Mouse (Mus musculus) cerebellum, adult 11-12 months (tissue): ENCODE measurements around the gene Prok1.
A peak's percentile ranks its signal among the peaks of the same experiment; 100 is the strongest.

Source experiments
- DNase-seq: peaks from one replicate; pipeline ENCODE4 v3.0.0; 2022

Gene Prok1

DNA sequence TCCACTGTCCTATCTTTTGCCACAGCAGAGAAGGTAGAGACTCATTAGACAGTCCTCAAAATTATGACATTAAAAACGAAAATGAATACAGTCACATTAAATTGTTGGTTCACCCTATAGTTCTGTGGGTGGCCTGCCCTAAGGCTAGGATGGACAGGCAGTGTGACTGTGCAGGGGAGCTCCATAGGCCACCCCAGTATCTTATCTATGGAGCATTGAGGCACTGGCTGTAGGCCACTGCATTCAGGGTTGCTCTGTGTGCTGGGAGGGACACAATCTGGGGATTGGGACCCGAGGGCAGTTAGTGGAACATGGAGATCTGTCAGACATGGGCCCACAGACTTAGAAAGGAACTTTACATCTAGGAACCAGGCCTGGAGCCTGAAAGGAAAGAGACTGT lies 5.6 kb downstream of the Prok1 start:
- no peak for DNase-seq

DNA sequence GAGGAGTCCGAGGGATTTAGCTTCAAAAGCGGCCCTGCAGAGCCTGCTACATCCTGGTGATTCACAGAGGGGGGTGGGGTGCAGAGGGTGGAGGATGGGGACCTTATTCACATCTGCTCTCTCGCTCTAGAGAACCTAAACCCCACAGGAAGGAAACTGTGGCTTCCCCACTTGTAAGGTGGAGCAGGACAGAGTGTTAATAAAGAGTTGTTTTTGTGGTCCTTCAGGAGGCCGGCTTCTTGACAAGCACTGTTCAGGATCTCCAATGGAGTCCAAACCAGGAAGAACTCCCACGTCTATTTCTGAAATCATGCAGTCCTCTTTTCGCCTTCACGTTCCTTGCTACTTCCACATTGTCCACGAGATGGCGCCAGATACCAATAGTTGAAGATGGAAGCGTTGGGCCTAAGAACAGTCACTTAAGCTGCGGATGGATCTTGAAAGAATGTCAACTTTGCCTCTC lies 6.1 kb downstream of the Prok1 start:
- peak; percentile 43 for DNase-seq

- DNase-seq, result no peak
Observed at GRCm38 (mm10) chr3:107231202-107231601, 8.3 kb downstream of the Prok1 start.

DNA sequence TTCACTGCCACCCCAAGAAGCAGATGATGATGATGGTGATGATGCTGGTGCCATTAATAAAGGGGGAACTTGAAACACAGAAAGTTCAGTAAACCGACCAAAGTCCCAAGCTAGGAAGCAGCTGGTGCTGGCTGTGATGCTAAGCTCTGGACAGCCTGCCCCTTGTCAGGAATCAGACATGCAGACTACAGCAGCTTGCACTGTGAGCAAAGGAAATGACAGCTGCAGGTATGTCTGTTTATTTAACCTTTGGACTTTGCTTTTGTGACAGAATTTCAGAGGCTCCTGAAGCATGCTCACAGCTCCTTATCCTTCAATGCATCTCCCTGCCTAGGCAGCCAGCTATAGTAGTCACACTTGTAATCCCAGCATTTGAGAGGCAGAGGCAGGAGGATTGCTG lies 9.0 kb downstream of the Prok1 start, which contains the start of gene A630076J17Rik:
TSS of gene A630076J17Rik (plus strand) at position 88 of the 400 bp plus-strand sequence.
- no peak for DNase-seq

DNA sequence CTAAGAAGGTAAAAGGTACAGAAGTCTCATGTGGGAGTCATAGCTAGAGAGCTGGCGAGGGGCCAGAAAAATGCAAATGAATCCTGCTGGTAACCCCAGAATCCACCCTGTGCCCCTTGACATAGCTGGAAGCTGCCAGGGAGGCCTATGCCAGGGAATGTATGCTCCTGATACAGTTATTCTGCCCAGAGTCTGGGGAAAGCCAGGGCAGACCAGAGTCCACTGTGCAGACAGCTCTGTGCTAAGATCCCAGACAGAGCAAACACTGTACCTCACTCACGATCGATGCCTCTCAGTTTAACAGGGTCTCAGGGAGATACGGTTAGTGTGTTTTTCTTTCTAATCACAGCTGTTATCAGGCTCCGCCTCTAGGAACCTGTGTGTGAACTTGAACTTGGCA lies 9.7 kb downstream of the Prok1 start:
- DNase-seq, result no peak

DNA sequence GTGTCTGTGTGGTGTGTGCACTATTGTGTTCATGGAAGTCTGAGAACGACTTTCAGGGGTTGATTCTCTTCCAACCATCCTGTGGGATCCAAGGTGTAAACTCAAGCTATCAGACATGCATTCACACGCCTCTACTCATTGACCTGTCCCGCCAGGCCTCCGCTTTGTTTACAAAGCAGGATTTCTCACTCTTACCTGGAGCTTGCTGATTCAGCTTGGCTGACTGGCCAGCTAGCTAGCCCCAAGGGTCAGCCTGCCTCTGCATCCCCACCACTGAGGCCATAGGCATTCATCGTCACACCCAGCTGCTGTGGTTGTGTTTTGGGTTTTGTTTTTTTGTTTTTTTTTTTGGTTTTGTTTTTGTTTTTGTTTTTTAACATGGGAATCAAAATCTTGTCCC lies 10.3 kb downstream of the Prok1 start:
- no peak for DNase-seq

DNA sequence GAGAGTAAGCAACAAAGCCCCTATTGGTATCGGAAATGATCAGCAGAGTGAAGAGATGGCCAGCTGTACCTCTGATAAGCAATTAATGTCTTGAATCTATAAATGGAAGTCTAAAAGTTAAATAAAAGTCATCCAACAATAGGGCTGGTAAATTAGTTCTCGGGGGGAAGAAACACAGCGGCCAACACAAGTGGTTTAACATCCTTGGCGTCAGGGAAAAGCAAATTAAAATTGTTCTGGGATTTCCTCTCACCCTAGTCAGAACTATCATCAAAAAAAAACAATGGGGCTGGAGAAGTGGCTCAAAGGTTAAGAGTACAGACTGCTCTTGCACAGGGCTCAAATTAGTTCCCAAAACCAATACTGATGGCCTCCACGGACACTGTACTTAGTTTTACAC lies 13.7 kb downstream of the Prok1 start:
- no peak for DNase-seq

DNA sequence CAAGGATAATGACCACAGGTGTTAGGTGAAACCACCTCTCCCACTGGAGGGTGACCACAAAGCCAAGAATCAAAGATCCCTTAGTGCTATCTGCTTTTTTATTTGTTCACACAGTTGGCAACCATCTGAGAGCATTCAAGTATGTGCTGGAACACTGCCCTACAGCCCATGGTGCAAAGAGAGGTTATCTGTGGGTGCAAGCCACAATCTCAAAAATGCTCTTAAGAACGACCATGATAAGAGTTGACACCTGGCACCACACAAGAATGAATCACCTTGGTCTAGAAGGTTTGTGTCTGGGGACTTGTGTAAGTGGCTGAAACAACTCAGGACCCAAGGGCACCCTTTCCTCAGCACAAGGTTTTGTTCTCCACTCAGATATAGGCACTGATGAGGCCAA lies 16.3 kb downstream of the Prok1 start:
- DNase-seq, result no peak

- no peak for DNase-seq
Observed at GRCm38 (mm10) chr3:107221608-107222007, 17.9 kb downstream of the Prok1 start, which contains the start of gene Cym. Cym (minus strand) TSS chr3:107221732.

GRCm38 (mm10) chr3:107218572-107218971 lies 20.9 kb downstream of the Prok1 start:
- DNase-seq, result no peak

DNA sequence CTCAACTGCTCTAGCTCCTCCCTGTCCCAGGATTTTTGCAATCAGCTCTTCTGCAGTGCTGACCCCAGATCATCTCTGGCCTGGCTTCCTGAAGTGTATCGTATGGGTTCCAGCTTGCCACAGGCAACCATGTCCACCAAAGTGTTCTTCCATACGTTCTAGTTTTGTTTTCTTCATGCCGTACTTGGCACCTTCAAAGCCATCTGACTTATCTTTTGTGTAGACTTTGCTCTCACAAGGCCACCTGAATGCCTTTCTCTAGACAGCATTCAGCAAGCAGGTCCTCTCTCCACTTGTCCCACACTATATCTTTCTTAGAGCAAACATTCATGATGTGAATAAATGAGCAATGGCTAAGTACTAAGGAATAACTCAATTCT lies 22.4 kb downstream of the Prok1 start:
- no peak for DNase-seq

DNA sequence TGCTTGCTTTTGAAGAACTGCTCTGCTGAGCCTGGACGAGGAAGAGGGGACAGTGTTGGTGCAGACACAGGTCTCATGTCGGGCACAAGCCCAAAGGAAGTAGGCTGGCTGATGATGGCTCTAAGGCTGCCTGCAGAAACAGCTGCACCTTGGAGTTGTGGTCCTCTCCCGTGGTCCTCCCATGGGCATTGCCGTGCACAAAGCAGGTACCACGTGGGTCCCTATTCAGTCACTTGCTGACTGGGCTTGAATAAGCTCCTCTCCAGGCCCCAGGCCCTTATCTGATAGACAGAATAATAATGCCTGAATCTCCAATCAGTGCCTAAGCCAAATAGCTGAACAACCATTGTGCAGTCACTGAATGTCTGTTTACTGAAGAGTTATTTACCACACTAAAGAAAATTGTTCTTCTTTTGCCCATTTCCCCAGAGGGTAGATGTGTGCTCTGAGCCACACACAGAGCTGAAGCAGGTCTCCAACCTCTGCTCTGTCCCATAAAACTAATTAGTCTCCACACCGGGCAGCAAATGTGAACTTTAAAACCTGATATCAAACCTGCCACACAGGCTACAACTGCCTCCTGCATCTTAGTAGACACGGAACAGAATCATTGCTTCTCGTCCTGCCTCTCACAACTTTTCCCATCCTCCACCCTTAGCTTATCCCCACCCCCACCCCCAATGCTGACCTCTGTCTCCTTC lies 23.0 kb downstream of the Prok1 start:
- no peak for DNase-seq

- no peak for DNase-seq
Observed at GRCm38 (mm10) chr3:107214606-107215005, 24.9 kb downstream of the Prok1 start.

DNA sequence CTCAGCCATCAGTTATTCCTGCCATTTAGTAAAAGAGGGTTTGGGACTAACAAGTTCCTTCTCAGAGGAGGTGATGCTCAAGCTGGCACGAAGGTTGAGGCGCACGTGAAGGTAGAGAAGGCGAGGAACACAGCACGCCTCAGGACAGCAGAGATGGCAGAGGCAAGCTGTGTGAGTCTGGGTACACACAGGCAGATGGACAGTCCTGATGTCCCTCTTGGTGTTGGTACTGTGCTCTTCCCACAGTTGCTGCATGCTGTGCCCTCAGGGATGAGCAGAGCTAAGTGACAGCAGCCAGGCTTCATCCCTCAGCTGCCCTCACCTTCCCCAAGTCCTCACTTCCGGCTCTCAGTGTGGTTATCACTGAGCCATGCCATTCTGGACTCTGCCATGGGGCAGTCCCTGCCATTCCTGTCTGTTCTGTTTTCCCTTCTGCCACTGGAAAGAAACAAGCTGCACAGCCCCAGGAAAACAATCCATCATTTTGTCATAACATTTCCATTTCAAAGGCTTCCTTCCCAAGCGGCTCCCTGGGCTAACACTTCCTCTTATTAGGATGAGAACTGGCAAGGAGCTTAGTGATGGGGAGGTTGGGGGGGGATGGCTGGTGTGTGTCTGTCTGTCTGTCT lies 31.8 kb downstream of the Prok1 start:
- DNase-seq, result no peak

- DNase-seq, result no peak
Observed at GRCm38 (mm10) chr3:107206490-107207150, 32.9 kb downstream of the Prok1 start.

- peak; percentile 42 for DNase-seq
Observed at GRCm38 (mm10) chr3:107205994-107206393, 33.5 kb downstream of the Prok1 start.

- no peak for DNase-seq
Observed at GRCm38 (mm10) chr3:107205170-107205569, 34.3 kb downstream of the Prok1 start.

DNA sequence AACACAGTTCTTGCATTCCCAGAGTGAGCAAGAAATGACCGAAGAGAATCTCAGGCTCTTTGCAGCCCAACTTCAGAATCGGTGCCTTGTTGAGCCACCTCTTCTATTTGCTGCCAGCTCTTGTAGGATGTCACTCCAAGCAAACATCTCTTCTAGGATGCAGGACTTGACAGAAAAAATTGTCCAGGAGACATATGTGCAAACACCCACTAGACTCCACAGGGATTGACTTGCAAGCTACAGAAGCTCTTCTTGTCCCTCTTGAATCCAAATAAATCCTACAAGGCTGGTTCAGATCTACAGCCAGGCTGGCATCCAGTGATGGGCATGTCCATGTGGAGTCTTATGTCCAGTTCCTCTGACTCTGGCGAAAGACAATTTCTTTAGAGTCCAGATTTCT lies 35.1 kb downstream of the Prok1 start:
- DNase-seq, result no peak

- DNase-seq, result no peak
Observed at GRCm38 (mm10) chr3:107201310-107202180, 38.0 kb downstream of the Prok1 start.

- peak; percentile 73 for DNase-seq
Observed at GRCm38 (mm10) chr3:107188226-107188899, 51.1 kb downstream of the Prok1 start.

DNA sequence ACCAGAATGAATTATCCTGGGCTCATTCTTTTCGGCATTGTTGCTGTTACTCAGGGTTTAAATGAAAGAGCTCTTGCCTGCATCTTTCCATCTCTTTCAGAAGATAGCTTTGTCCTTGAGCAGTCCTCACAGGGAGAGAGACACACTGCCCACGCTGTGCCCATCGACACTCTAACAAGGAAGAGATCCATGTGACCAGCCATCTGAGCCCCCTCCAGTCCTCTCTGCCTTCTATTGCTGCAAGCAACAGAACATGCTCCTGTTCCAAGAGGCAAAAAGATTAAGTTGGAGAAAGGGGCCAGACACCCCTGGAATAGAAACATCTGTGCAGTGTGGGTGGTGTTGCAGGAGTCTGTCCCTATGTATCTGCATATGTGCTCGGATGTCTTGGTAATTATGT lies 52.5 kb downstream of the Prok1 start:
- DNase-seq, result no peak

- no peak for DNase-seq
Observed at GRCm38 (mm10) chr3:107185597-107185996, 53.9 kb downstream of the Prok1 start.
